Mouse (Mus musculus): ENCODE measurements at regions not wholly inside any gene's neighbourhood (a gene's known extent, or its start where the extent isn't known, plus 50 kb on each side); places are given as distances from the start of the nearest gene placed in this dataset.

GRCm38 (mm10) chr5:119477926-119478325, 192.5 kb upstream of the Tbx3 start:
- Histone ChIP-seq H3K4me3 (ENCODE audit: low read length) (no peak overlapping the region), H3K9me3 (ENCODE audit: control insufficient read depth, low read length) (peaks cover 6% of the 10 kb centered on the region; the same call in 1 of the 2 replicates), H3K4me1 (ENCODE audit: control insufficient read depth, insufficient read depth, low read length) (peaks cover 7% of the 10 kb centered on the region; the same call in 1 of the 2 replicates), H3K4me2 (replicated peaks; ENCODE audit: low read depth, low read length) (no peak overlapping the region), H3K36me3 (ENCODE audit: control insufficient read depth, insufficient read depth, low read length) (no peaks in the 10 kb centered on the region), H3K9ac (ENCODE audit: low read depth, low read length) (no peak overlapping the region), H3K27ac (ENCODE audit: low read depth, low read length) (no peak overlapping the region), H3K27me3 (ENCODE audit: control insufficient read depth, insufficient read depth, low read length) (no peaks in the 10 kb centered on the region)
- WGBS, result 80% methylated on average over 2 of the region's 2 CpGs
- no peak for ATAC-seq (ENCODE audit: low FRiP score, low TSS enrichment)

- no peak overlapping the region for H3K4me2 ChIP-seq (replicated peaks; ENCODE audit: low read depth, low read length)
- no peaks in the 10 kb centered on the region for H3K27me3 ChIP-seq (ENCODE audit: control insufficient read depth, insufficient read depth, low read length)
- H3K4me3 ChIP-seq (ENCODE audit: low read length), result no peak overlapping the region
- 77% methylated on average over 4 of the region's 4 CpGs for WGBS
- no peak overlapping the region for H3K9ac ChIP-seq (ENCODE audit: low read depth, low read length)
- peaks cover 7% of the 10 kb centered on the region; the same call in 1 of the 2 replicates for H3K4me1 ChIP-seq (ENCODE audit: control insufficient read depth, insufficient read depth, low read length)
- H3K27ac ChIP-seq (ENCODE audit: low read depth, low read length), result no peak overlapping the region
- ATAC-seq (ENCODE audit: low FRiP score, low TSS enrichment), result no peak
- no peaks in the 10 kb centered on the region for H3K36me3 ChIP-seq (ENCODE audit: control insufficient read depth, insufficient read depth, low read length)
- peaks cover 6% of the 10 kb centered on the region; the same call in 1 of the 2 replicates for H3K9me3 ChIP-seq (ENCODE audit: control insufficient read depth, low read length)
These were observed 192.1 kb upstream of the Tbx3 start for GRCm38 (mm10) chr5:119478331-119478730.

GRCm38 (mm10) chr5:119480191-119481190, 190.0 kb upstream of the Tbx3 start:
- Histone ChIP-seq H3K27ac (ENCODE audit: low read depth, low read length) (peak overlapping the region; percentile 43; the same call in 1 of the 2 replicates), H3K4me1 (ENCODE audit: control insufficient read depth, insufficient read depth, low read length) (peaks cover 7% of the 10 kb centered on the region; the same call in 1 of the 2 replicates), H3K9me3 (ENCODE audit: control insufficient read depth, low read length) (0 out of 2 replicates have a peak, but pooled peaks cover 4% of the 10 kb centered on the region), H3K9ac (ENCODE audit: low read depth, low read length) (no peak overlapping the region), H3K27me3 (ENCODE audit: control insufficient read depth, insufficient read depth, low read length) (no peaks in the 10 kb centered on the region), H3K36me3 (ENCODE audit: control insufficient read depth, insufficient read depth, low read length) (no peaks in the 10 kb centered on the region), H3K4me2 (replicated peaks; ENCODE audit: low read depth, low read length) (no peak overlapping the region; the same call in 1 of the 2 replicates), H3K4me3 (ENCODE audit: low read length) (no peak overlapping the region)
- WGBS, result 22% methylated on average over 28 of the region's 28 CpGs
- ATAC-seq (ENCODE audit: low FRiP score, low TSS enrichment), result peak; percentile 75

GRCm38 (mm10) chr5:119483706-119484105, 186.8 kb upstream of the Tbx3 start:
- peaks cover 7% of the 10 kb centered on the region; the same call in 1 of the 2 replicates for H3K4me1 ChIP-seq (ENCODE audit: control insufficient read depth, insufficient read depth, low read length)
- no peak for ATAC-seq (ENCODE audit: low FRiP score, low TSS enrichment)
- H3K27me3 ChIP-seq (ENCODE audit: control insufficient read depth, insufficient read depth, low read length), result no peaks in the 10 kb centered on the region
- no peak overlapping the region for H3K9ac ChIP-seq (ENCODE audit: low read depth, low read length)
- WGBS, result 77% methylated on average over 8 of the region's 8 CpGs
- no peaks in the 10 kb centered on the region for H3K9me3 ChIP-seq (ENCODE audit: control insufficient read depth, low read length)
- no peaks in the 10 kb centered on the region for H3K36me3 ChIP-seq (ENCODE audit: control insufficient read depth, insufficient read depth, low read length)
- no peak overlapping the region for H3K4me3 ChIP-seq (ENCODE audit: low read length)
- no peak overlapping the region for H3K27ac ChIP-seq (ENCODE audit: low read depth, low read length)
- no peak overlapping the region for H3K4me2 ChIP-seq (replicated peaks; ENCODE audit: low read depth, low read length)

- Histone ChIP-seq H3K4me1 (ENCODE audit: control insufficient read depth, insufficient read depth, low read length) (peaks cover 2% of the 10 kb centered on the region; the same call in 1 of the 2 replicates), H3K9me3 (ENCODE audit: control insufficient read depth, low read length) (no peaks in the 10 kb centered on the region), H3K27me3 (ENCODE audit: control insufficient read depth, insufficient read depth, low read length) (no peaks in the 10 kb centered on the region), H3K9ac (ENCODE audit: low read depth, low read length) (no peak overlapping the region), H3K4me3 (ENCODE audit: low read length) (no peak overlapping the region), H3K36me3 (ENCODE audit: control insufficient read depth, insufficient read depth, low read length) (no peaks in the 10 kb centered on the region), H3K27ac (ENCODE audit: low read depth, low read length) (no peak overlapping the region), H3K4me2 (replicated peaks; ENCODE audit: low read depth, low read length) (no peak overlapping the region)
- ATAC-seq (ENCODE audit: low FRiP score, low TSS enrichment), result no peak
These were observed 184.3 kb upstream of the Tbx3 start for GRCm38 (mm10) chr5:119486196-119486595.

GRCm38 (mm10) chr5:119487184-119487583, 183.3 kb upstream of the Tbx3 start:
- no peaks in the 10 kb centered on the region for H3K36me3 ChIP-seq (ENCODE audit: control insufficient read depth, insufficient read depth, low read length)
- H3K9me3 ChIP-seq (ENCODE audit: control insufficient read depth, low read length), result no peaks in the 10 kb centered on the region
- no peak overlapping the region for H3K27ac ChIP-seq (ENCODE audit: low read depth, low read length)
- no peak overlapping the region for H3K9ac ChIP-seq (ENCODE audit: low read depth, low read length)
- no peak for ATAC-seq (ENCODE audit: low FRiP score, low TSS enrichment)
- no peaks in the 10 kb centered on the region for H3K4me1 ChIP-seq (ENCODE audit: control insufficient read depth, insufficient read depth, low read length)
- H3K4me3 ChIP-seq (ENCODE audit: low read length), result no peak overlapping the region
- WGBS, result 21% methylated on average over 8 of the region's 8 CpGs
- H3K4me2 ChIP-seq (replicated peaks; ENCODE audit: low read depth, low read length), result no peak overlapping the region
- no peaks in the 10 kb centered on the region for H3K27me3 ChIP-seq (ENCODE audit: control insufficient read depth, insufficient read depth, low read length)

- Histone ChIP-seq H3K36me3 (ENCODE audit: control insufficient read depth, insufficient read depth, low read length) (no peaks in the 10 kb centered on the region), H3K27me3 (ENCODE audit: control insufficient read depth, insufficient read depth, low read length) (no peaks in the 10 kb centered on the region), H3K27ac (ENCODE audit: low read depth, low read length) (no peak overlapping the region), H3K4me3 (ENCODE audit: low read length) (no peak overlapping the region), H3K4me2 (replicated peaks; ENCODE audit: low read depth, low read length) (no peak overlapping the region), H3K9ac (ENCODE audit: low read depth, low read length) (no peak overlapping the region), H3K9me3 (ENCODE audit: control insufficient read depth, low read length) (no peaks in the 10 kb centered on the region), H3K4me1 (ENCODE audit: control insufficient read depth, insufficient read depth, low read length) (no peaks in the 10 kb centered on the region)
- WGBS, result 63% methylated on average over 1 of the region's 1 CpGs
- ATAC-seq (ENCODE audit: low FRiP score, low TSS enrichment), result no peak
These were observed 173.0 kb upstream of the Tbx3 start for GRCm38 (mm10) chr5:119497501-119497900.

- H3K4me1 ChIP-seq (ENCODE audit: control insufficient read depth, insufficient read depth, low read length), result no peaks in the 10 kb centered on the region
- no peak overlapping the region for H3K27ac ChIP-seq (ENCODE audit: low read depth, low read length)
- no peak overlapping the region for H3K4me3 ChIP-seq (ENCODE audit: low read length)
- H3K36me3 ChIP-seq (ENCODE audit: control insufficient read depth, insufficient read depth, low read length), result no peaks in the 10 kb centered on the region
- no peak for ATAC-seq (ENCODE audit: low FRiP score, low TSS enrichment)
- WGBS, result 67% methylated on average over 6 of the region's 6 CpGs
- no peak overlapping the region for H3K4me2 ChIP-seq (replicated peaks; ENCODE audit: low read depth, low read length)
- H3K9ac ChIP-seq (ENCODE audit: low read depth, low read length), result no peak overlapping the region
- H3K27me3 ChIP-seq (ENCODE audit: control insufficient read depth, insufficient read depth, low read length), result no peaks in the 10 kb centered on the region
- H3K9me3 ChIP-seq (ENCODE audit: control insufficient read depth, low read length), result no peaks in the 10 kb centered on the region
These were observed 172.0 kb upstream of the Tbx3 start for GRCm38 (mm10) chr5:119498431-119498830.

- H3K4me2 ChIP-seq (replicated peaks; ENCODE audit: low read depth, low read length), result no peak overlapping the region
- H3K27ac ChIP-seq (ENCODE audit: low read depth, low read length), result no peak overlapping the region
- H3K9me3 ChIP-seq (ENCODE audit: control insufficient read depth, low read length), result no peaks in the 10 kb centered on the region
- H3K9ac ChIP-seq (ENCODE audit: low read depth, low read length), result no peak overlapping the region
- no peak for ATAC-seq (ENCODE audit: low FRiP score, low TSS enrichment)
- 34% methylated on average over 14 of the region's 14 CpGs for WGBS
- no peak overlapping the region for H3K4me3 ChIP-seq (ENCODE audit: low read length)
- no peaks in the 10 kb centered on the region for H3K36me3 ChIP-seq (ENCODE audit: control insufficient read depth, insufficient read depth, low read length)
- H3K4me1 ChIP-seq (ENCODE audit: control insufficient read depth, insufficient read depth, low read length), result no peaks in the 10 kb centered on the region
- H3K27me3 ChIP-seq (ENCODE audit: control insufficient read depth, insufficient read depth, low read length), result no peaks in the 10 kb centered on the region
These were observed 162.8 kb upstream of the Tbx3 start for GRCm38 (mm10) chr5:119507709-119508108.

Measured in kidney, embryonic 14.5 days (tissue).